Mouse (Mus musculus): ENCODE measurements at regions not wholly inside any gene's neighbourhood (a gene's known extent, or its start where the extent isn't known, plus 50 kb on each side); places are given as distances from the start of the nearest gene placed in this dataset.

- Histone ChIP-seq H3K4me1 (ENCODE audit: control insufficient read depth, insufficient read depth, low read length) (no peaks in the 10 kb centered on the region), H3K27ac (ENCODE audit: insufficient read depth, low read length) (no peak overlapping the region), H3K4me3 (ENCODE audit: insufficient read depth, low read length) (no peak overlapping the region)
- TF ChIP-seq CTCF (IDR thresholded peaks at IDR 0.05; ENCODE audit: extremely low read depth, insufficient read depth, low read length): no peak
Observed at GRCm38 (mm10) chr15:8903651-8904050, 64.1 kb upstream of the Ranbp3l start.

- H3K4me3 ChIP-seq (ENCODE audit: insufficient read depth, low read length): no peak overlapping the region
- no peaks in the 10 kb centered on the region for H3K4me1 ChIP-seq (ENCODE audit: control insufficient read depth, insufficient read depth, low read length)
- H3K27ac ChIP-seq (ENCODE audit: insufficient read depth, low read length): no peak overlapping the region
- TF ChIP-seq POLR2A (IDR thresholded peaks at IDR 0.05; ENCODE audit: extremely low read depth, insufficient read depth, low read length): no peak
- TF ChIP-seq CTCF (IDR thresholded peaks at IDR 0.05; ENCODE audit: extremely low read depth, insufficient read depth, low read length): no peak
Observed at GRCm38 (mm10) chr15:8897487-8898158, 70.1 kb upstream of the Ranbp3l start.

GRCm38 (mm10) chr15:8896856-8897255 is 70.9 kb upstream of the Ranbp3l start:
- H3K4me3 ChIP-seq (ENCODE audit: insufficient read depth, low read length): no peak overlapping the region
- H3K4me1 ChIP-seq (ENCODE audit: control insufficient read depth, insufficient read depth, low read length): no peaks in the 10 kb centered on the region
- TF ChIP-seq POLR2A (IDR thresholded peaks at IDR 0.05; ENCODE audit: extremely low read depth, insufficient read depth, low read length) (no peak), CTCF (IDR thresholded peaks at IDR 0.05; ENCODE audit: extremely low read depth, insufficient read depth, low read length) (no peak)
- no peak overlapping the region for H3K27ac ChIP-seq (ENCODE audit: insufficient read depth, low read length)

DNA sequence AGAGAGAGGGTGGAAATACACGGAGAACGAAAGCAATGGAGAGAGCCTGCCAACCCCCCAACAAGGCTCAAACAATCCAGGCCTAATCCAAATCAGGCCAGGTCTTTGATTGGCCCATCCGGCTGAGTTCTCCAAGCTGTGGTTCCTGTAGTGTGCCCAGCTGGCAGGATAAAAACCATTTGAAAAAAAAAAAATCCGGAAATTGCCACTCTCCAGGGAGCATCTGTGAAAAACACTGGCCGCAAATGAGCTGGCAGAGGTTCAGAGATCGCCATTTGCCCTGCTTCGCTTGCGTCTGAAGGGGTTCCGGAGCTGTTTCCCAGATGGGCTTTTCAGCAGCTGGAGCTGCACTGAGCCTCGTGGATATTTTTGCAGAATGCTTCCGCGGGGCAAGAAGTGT is 71.4 kb upstream of the Ranbp3l start:
- no peak for TF ChIP-seq CTCF (IDR thresholded peaks at IDR 0.05; ENCODE audit: extremely low read depth, insufficient read depth, low read length)
- no peak for TF ChIP-seq POLR2A (IDR thresholded peaks at IDR 0.05; ENCODE audit: extremely low read depth, insufficient read depth, low read length)
- Histone ChIP-seq H3K4me1 (ENCODE audit: control insufficient read depth, insufficient read depth, low read length) (no peaks in the 10 kb centered on the region), H3K27ac (ENCODE audit: insufficient read depth, low read length) (no peak overlapping the region), H3K4me3 (ENCODE audit: insufficient read depth, low read length) (no peak overlapping the region)

GRCm38 (mm10) chr15:8885585-8885984 is 82.2 kb upstream of the Ranbp3l start:
- H3K27ac ChIP-seq (ENCODE audit: insufficient read depth, low read length): no peak overlapping the region
- H3K4me1 ChIP-seq (ENCODE audit: control insufficient read depth, insufficient read depth, low read length): no peaks in the 10 kb centered on the region
- H3K4me3 ChIP-seq (ENCODE audit: insufficient read depth, low read length): no peak overlapping the region
- no peak for TF ChIP-seq POLR2A (IDR thresholded peaks at IDR 0.05; ENCODE audit: extremely low read depth, insufficient read depth, low read length)
- no peak for TF ChIP-seq CTCF (IDR thresholded peaks at IDR 0.05; ENCODE audit: extremely low read depth, insufficient read depth, low read length)

- TF ChIP-seq CTCF (IDR thresholded peaks at IDR 0.05; ENCODE audit: extremely low read depth, insufficient read depth, low read length) (no peak), POLR2A (IDR thresholded peaks at IDR 0.05; ENCODE audit: extremely low read depth, insufficient read depth, low read length) (no peak)
- Histone ChIP-seq H3K27ac (ENCODE audit: insufficient read depth, low read length) (no peak overlapping the region), H3K4me1 (ENCODE audit: control insufficient read depth, insufficient read depth, low read length) (no peaks in the 10 kb centered on the region), H3K4me3 (ENCODE audit: insufficient read depth, low read length) (no peak overlapping the region)
Observed at GRCm38 (mm10) chr15:8884608-8885467, 82.9 kb upstream of the Ranbp3l start.

GRCm38 (mm10) chr15:8882880-8883539 is 84.7 kb upstream of the Ranbp3l start:
- TF ChIP-seq CTCF (IDR thresholded peaks at IDR 0.05; ENCODE audit: extremely low read depth, insufficient read depth, low read length) (no peak), POLR2A (IDR thresholded peaks at IDR 0.05; ENCODE audit: extremely low read depth, insufficient read depth, low read length) (no peak)
- Histone ChIP-seq H3K27ac (ENCODE audit: insufficient read depth, low read length) (no peak overlapping the region), H3K4me3 (ENCODE audit: insufficient read depth, low read length) (no peak overlapping the region), H3K4me1 (ENCODE audit: control insufficient read depth, insufficient read depth, low read length) (no peaks in the 10 kb centered on the region)

DNA sequence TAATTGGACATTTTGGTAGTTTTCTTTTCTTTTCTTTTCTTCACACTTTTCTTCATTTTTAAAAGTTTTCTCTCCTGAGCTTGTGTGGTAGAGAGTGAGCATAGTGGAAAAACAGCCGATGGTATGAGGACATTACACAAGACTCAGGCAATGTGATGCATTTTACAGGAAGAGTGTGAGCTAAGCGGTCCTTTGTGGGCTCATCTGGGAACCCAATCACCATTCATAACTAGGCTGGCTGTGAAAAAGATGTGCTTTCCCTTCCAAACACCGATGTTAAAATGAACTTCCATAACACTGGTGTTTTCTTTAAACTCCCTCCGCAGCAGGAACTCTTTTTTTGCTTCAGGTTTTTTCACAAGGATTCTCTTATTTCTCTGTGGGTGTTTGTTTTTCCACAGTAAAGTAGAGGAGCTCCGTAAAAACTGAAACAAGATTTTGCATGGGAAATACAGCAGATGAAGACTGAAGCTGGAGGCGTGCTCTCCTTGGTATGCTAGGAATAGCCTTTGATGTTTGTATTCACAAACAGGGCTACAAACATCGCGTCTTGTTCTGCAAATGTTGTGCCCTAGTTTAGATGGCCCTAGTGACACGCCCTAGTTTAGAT is 92.8 kb upstream of the Ranbp3l start:
- Histone ChIP-seq H3K4me1 (ENCODE audit: control insufficient read depth, insufficient read depth, low read length) (no peaks in the 10 kb centered on the region), H3K27ac (ENCODE audit: insufficient read depth, low read length) (0 out of 2 replicates have a peak overlapping the region, but pooled peaks have one; percentile 0), H3K4me3 (ENCODE audit: insufficient read depth, low read length) (no peak overlapping the region)
- TF ChIP-seq CTCF (IDR thresholded peaks at IDR 0.05; ENCODE audit: extremely low read depth, insufficient read depth, low read length) (no peak), POLR2A (IDR thresholded peaks at IDR 0.05; ENCODE audit: extremely low read depth, insufficient read depth, low read length) (no peak)

GRCm38 (mm10) chr15:8868021-8868420 is 99.7 kb upstream of the Ranbp3l start:
- no peak overlapping the region for H3K4me3 ChIP-seq (ENCODE audit: insufficient read depth, low read length)
- no peak overlapping the region for H3K27ac ChIP-seq (ENCODE audit: insufficient read depth, low read length)
- no peaks in the 10 kb centered on the region for H3K4me1 ChIP-seq (ENCODE audit: control insufficient read depth, insufficient read depth, low read length)
- TF ChIP-seq POLR2A (IDR thresholded peaks at IDR 0.05; ENCODE audit: extremely low read depth, insufficient read depth, low read length) (no peak), CTCF (IDR thresholded peaks at IDR 0.05; ENCODE audit: extremely low read depth, insufficient read depth, low read length) (no peak)
